In the genomic region with DNA sequence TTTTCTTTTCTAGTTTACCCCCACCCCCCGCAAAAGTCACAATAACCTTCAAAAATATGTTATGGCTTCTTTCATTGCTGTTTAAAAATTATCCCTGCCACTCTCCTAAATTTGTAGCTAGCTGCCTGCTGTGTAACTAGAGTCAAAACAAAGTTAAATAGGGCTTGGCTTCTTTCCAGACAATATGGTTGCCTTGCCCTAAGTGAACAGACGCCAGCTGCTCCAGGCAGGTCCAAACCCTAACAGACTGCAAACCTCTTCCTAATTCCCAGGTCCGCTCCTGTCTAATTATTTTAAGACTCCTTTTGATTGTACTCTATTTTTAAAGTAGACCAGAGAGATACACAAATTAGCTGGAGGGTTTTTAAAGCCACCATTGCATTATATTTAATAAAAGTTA, we compare ENCODE assay signal across 10 mouse cellular contexts. TPM values are rescaled to one million over a fixed set of nuclear protein-coding genes. Genes with fewer than 3 reads are reported as not detected.
A peak's percentile ranks its signal among the peaks of the same experiment; 100 is the strongest.
DNase-seq lines count a peak whose midpoint lies in the region; ATAC-seq and TF ChIP-seq lines count a peak whose summit lies in the region.
"Had no signal": no experiment of that assay in that cellular context is flagged by ENCODE, and none has a peak within 500 bp of the region (broad histone marks: within the 10 kb centered on the region; RNA-seq: fewer than 3 reads in every experiment).

No protein-coding gene starts in this region.

- peak overlapping the region; percentile 64 for H3K27ac ChIP-seq in heart, embryonic 16.5 days (ENCODE audit: low read length)
- H3K27ac ChIP-seq in lung, embryonic 14.5 days (ENCODE audit: low read depth): no peak overlapping the region; the same call in 1 of the 2 replicates

- 0 out of 2 replicates have a peak overlapping the region, but pooled peaks have one; percentile 5 for H3K9ac ChIP-seq in heart, embryonic 16.5 days (ENCODE audit: low read length)
- H3K9ac ChIP-seq in lung, embryonic 14.5 days: no peak overlapping the region
- H3K9ac ChIP-seq: kidney, embryonic 15.5 days had no signal

- H3K9me3 ChIP-seq in heart, embryonic 16.5 days (replicated peaks; ENCODE audit: control insufficient read depth, low read length): no peaks in the 10 kb centered on the region; the same call in 1 of the 2 replicates
- H3K9me3 ChIP-seq in lung, embryonic 14.5 days (ENCODE audit: low read depth, low read length): no peaks in the 10 kb centered on the region
- H3K9me3 ChIP-seq: kidney, embryonic 15.5 days had no signal

- no peak overlapping the region for H3K4me3 ChIP-seq in heart, embryonic 16.5 days (ENCODE audit: low read length)
- no peak overlapping the region for H3K4me3 ChIP-seq in lung, embryonic 14.5 days (ENCODE audit: low read depth, low read length)
- H3K4me3 ChIP-seq: kidney, embryonic 15.5 days had no signal

- TF ChIP-seq CTCF in lung, embryonic 14.5 days (IDR thresholded peaks at IDR 0.05; ENCODE audit: low read depth): no peak

- H3K36me3 ChIP-seq in heart, embryonic 16.5 days (ENCODE audit: control insufficient read depth, insufficient read depth): no peaks in the 10 kb centered on the region
- no peaks in the 10 kb centered on the region for H3K36me3 ChIP-seq in lung, embryonic 14.5 days (ENCODE audit: insufficient read depth)
- H3K36me3 ChIP-seq: kidney, embryonic 15.5 days had no signal

- H3K4me1 ChIP-seq in heart, embryonic 16.5 days (ENCODE audit: control insufficient read depth, insufficient read depth, low read length): peaks cover 16% of the 10 kb centered on the region
- no peaks in the 10 kb centered on the region; the same call in 1 of the 2 replicates for H3K4me1 ChIP-seq in lung, embryonic 14.5 days (ENCODE audit: insufficient read depth)

- peak; percentile 58; the same call in 1 of the 2 replicates for ATAC-seq in heart, embryonic 16.5 days (replicated peaks; ENCODE audit: extremely low read depth, insufficient read depth, low FRiP score)
- ATAC-seq in lung, embryonic 14.5 days (ENCODE audit: insufficient read depth): peak; percentile 50; the same call in 1 of the 2 replicates

- no peaks in the 10 kb centered on the region for H3K27me3 ChIP-seq in heart, embryonic 16.5 days (ENCODE audit: control insufficient read depth, insufficient read depth, low read length)
- H3K27me3 ChIP-seq in lung, embryonic 14.5 days (ENCODE audit: insufficient read depth, low read length): no peaks in the 10 kb centered on the region
- H3K27me3 ChIP-seq: CH12.LX; kidney, embryonic 15.5 days had no signal

- DNase-seq in heart, adult 18-20 months: no peak
- DNase-seq in lung, embryonic 14.5 days: peak; percentile 85
- DNase-seq in lung, postnatal 14 days: no peak
- DNase-seq in cerebellum, postnatal 36 days: peak; percentile 40 to 44
- DNase-seq in retina, embryonic 14.5 days (ENCODE audit: low spot score): peak; percentile 47
- no peak for DNase-seq in thymus, postnatal 25 days
- DNase-seq: right cerebral cortex, postnatal 25 days had no signal

- H3K4me2 ChIP-seq in heart, embryonic 16.5 days (ENCODE audit: low read depth, low read length): no peak overlapping the region
- H3K4me2 ChIP-seq in lung, embryonic 14.5 days: no peak overlapping the region
- H3K4me2 ChIP-seq: kidney, embryonic 15.5 days had no signal

- WGBS in heart, embryonic 16.5 days: 37% methylated on average over 3 of the region's 3 CpGs
- WGBS in lung, embryonic 14.5 days: 43% methylated on average over 3 of the region's 3 CpGs

RNA-seq across cellular contexts. Expression of gene Ptpn21, which starts 16.6 kb away (rescaled TPM):
- 8.6 and 10.5 TPM in 2 replicates for polyA plus RNA-seq in heart, embryonic 16.5 days (2015; fragmentation: Nextera tagmentation; extraction: Ambion mirVana)
- 10 to 100 TPM; 25.6 to 30.3 TPM for total RNA-seq in heart, adult 18-20 months (2021)
- polyA plus RNA-seq in lung, embryonic 14.5 days (2014; fragmentation: Nextera tagmentation; extraction: Ambion mirVana): 13.4 and 14.5 TPM in 2 replicates

RNA-seq across cellular contexts. Expression of gene Zc3h14, which starts 26.1 kb away (rescaled TPM):
- 87.2 and 95.9 TPM in 2 replicates for polyA plus RNA-seq in heart, embryonic 16.5 days (2015; fragmentation: Nextera tagmentation; extraction: Ambion mirVana)
- 10 to 100 TPM; 56.0 to 59.8 TPM for total RNA-seq in heart, adult 18-20 months (2021)
- 154 and 155 TPM in 2 replicates for polyA plus RNA-seq in lung, embryonic 14.5 days (2014; fragmentation: Nextera tagmentation; extraction: Ambion mirVana)

Comparison
In these comparisons a context has a peak if more than half of its experiments do, and no peak if none do; other contexts are left out.
1. DNase-seq: peak in lung, embryonic 14.5 days (single experiment), cerebellum, postnatal 36 days (2 of 2) and retina, embryonic 14.5 days (single experiment); none in heart, adult 18-20 months (0 of 2), lung, postnatal 14 days (single experiment) and thymus, postnatal 25 days (single experiment).